Mouse (Mus musculus): ENCODE data around the gene Zfyve19. TPM values are rescaled to one million over a fixed set of nuclear protein-coding genes. Genes with fewer than 3 reads are reported as not detected.

The Zfyve19 gene
- total RNA-seq, 1 experiment from 2014 or later: 45.0 TPM

DNA sequence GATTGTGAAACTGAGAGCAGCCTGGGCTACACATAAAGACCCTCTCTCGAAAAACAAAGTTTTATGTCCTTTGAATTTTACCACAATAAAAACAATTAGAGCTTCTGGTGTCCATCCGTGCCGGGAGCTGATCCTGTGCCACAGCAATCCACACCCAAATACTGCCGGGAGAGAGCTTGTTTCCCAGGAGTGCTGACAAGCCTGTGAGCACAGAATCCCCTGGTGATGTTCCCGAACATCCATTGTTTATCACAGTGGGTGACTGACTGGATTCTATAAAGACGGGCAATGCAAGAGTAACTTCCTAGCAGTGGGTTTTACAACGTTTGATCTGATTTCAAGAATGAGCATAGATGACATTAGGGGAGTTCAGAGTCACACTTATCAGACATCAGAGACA is 46.6 kb downstream of the Zfyve19 start:
- no peak for DNase-seq

DNA sequence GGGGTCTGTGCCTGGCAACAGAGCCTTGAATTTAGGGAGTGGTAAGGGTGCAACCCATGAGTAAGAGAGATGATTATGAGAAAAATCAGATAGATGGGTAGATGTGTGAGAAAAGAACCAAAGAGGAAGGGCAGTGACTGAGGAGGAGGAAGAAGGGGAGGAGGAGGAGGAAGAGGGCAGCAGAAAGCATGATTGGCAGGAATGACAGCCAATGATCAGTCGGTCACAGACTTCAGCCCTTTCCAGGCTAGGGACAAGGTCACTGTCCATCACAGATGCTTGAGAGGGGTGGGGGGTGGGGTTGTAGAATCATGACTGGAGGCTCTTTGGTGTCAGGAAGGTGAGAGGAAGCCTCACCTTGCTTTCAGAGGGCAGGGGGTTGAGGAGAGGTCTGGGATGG is 52.1 kb downstream of the Zfyve19 start:
- DNase-seq: no peak

DNA sequence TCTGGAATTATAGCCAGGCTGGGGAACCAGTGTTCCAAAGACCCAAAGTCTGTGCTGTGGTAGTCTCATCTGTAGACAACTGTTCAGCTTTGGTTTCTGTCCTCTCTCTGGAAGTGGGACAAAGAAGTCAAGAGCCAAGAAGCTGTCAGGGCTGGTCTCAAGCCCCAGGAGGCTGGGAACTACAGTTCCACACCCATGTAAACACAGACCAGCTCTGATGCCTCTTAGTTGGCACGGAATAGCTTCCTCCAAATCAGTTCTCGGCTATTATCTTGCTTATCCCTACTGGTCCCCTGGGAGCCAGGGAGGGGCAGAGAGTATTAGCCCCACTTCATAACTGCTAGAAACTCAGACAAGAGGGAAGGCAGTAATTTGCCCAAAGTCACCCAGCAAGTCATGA is 52.9 kb downstream of the Zfyve19 start:
- DNase-seq: no peak

DNA sequence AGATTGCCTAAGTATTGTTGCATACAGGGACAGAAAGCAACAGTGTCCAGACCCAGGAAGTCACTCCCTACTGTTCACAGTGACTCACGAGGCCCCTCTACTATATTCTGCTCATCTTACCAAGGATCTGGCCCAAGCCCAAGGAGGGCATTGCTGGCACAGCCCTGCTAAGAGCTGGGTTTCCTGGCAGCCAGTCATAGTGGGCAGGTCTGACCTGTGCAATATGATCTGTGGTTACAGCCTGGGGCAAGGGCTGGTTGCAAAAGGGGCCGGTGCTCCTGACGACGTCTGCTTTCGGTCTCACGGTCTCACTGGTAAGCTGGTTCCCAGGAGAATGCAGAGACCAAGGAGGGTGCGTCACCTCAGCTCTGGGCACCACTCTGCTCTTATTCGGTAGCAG is 54.6 kb downstream of the Zfyve19 start:
- peak; percentile 88 for DNase-seq

DNA sequence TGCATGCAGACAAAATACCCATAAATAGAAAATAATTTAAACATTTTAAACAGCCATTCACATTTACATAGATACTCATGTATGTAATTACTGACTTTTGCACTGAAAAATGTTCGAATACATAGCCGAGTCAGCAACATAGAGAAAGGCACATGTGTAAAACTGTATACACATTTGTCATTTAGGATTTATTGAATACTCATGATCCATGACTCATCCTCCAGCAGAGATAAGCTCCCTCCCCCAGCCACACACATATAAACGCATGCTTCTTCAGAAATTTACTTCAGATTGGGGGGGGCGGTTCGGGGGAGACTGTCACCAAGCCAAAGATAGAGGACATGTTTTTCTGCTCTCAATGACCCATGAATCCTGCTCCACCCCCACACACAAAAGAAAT is 55.4 kb downstream of the Zfyve19 start:
- no peak for DNase-seq

Other genes with a start within 250 kb of the Zfyve19 start
- 16.3 and 19.0 TPM in 2 replicates for gene Ccdc32, start 179.2 kb upstream of the Zfyve19 start, total RNA-seq (2021)
- 5.6 and 5.8 TPM in 2 replicates for gene Rpusd2, start 173.8 kb upstream of the Zfyve19 start, total RNA-seq (2021)
- gene Knl1, start 161.5 kb upstream of the Zfyve19 start, total RNA-seq (2021): 3.8 TPM in 2 replicates
- gene Rad51, start 95.8 kb upstream of the Zfyve19 start, total RNA-seq (2021): 5.0 and 8.6 TPM in 2 replicates
- 53.1 and 54.4 TPM in 2 replicates for gene Rmdn3, start 51.6 kb upstream of the Zfyve19 start, total RNA-seq (2021)
- gene Gchfr, start 40.8 kb upstream of the Zfyve19 start, total RNA-seq (2021): 11.0 and 14.9 TPM in 2 replicates
- 0.30 TPM in 1 of 2 replicates, not detected in the other for gene Gm14137, start 34.1 kb upstream of the Zfyve19 start, total RNA-seq (2021)
- 18.0 and 18.4 TPM in 2 replicates for gene Dnajc17, start 178 bp downstream of the Zfyve19 start, total RNA-seq (2021)
- not detected in 2 replicates for gene Ppp1r14d, start 21.3 kb downstream of the Zfyve19 start, total RNA-seq (2021)
- 4.0 and 4.6 TPM in 2 replicates for gene Spint1, start 28.7 kb downstream of the Zfyve19 start, total RNA-seq (2021)
- 0.49 TPM in 1 of 2 replicates, not detected in the other for gene Rhov, start 62.7 kb downstream of the Zfyve19 start, total RNA-seq (2021)
- gene Vps18, start 80.1 kb downstream of the Zfyve19 start, total RNA-seq (2021): 18.5 and 21.1 TPM in 2 replicates
- 8.0 and 12.9 TPM in 2 replicates for gene Dll4, start 117.2 kb downstream of the Zfyve19 start, total RNA-seq (2021)
- gene Chac1, start 142.6 kb downstream of the Zfyve19 start, total RNA-seq (2021): 5.0 and 10.2 TPM in 2 replicates

Data from adrenal gland, postnatal 25 days (tissue).